Mouse (Mus musculus) brain, embryonic 14.5 days (tissue): ENCODE data around the gene Slc43a1.

Experiments
- CTCF ChIP-seq: fragments of 200-500 bp; IDR thresholded peaks from 2 replicates; pipeline ENCODE4 v1.5.1; 2012; ENCODE audit warnings: inconsistent platforms, mild to moderate bottlenecking, moderate library complexity, borderline replicate concordance; ENCODE audit not compliant: insufficient read depth, insufficient read length; ENCODE audit errors: extremely low read depth
- POLR2A ChIP-seq: fragments of 200-500 bp; IDR thresholded peaks from 2 replicates; pipeline ENCODE4 v1.6.1; 2012; ENCODE audit warnings: mild to moderate bottlenecking, inconsistent platforms, borderline replicate concordance; ENCODE audit not compliant: poor library complexity, insufficient read depth, insufficient read length, severe bottlenecking; ENCODE audit errors: extremely low read depth

GRCm38 (mm10) chr2:84883084-84883483, 44.4 kb downstream of the Slc43a1 start:
- TF ChIP-seq POLR2A: no peak
- TF ChIP-seq CTCF: no peak
